Mouse (Mus musculus) stomach, embryonic 14.5 days (tissue): Measurements from ENCODE around the gene Nelfa. TPM values are rescaled to one million over a fixed set of nuclear protein-coding genes. Genes with fewer than 3 reads are reported as not detected.

Experiments used
- ATAC-seq: fragments of 200-750 bp; cut with Nextera tagmentation; 2 replicates; pipeline ENCODE4 v1.8.0; 2017; ENCODE audit warnings: low read depth, moderate TSS enrichment; ENCODE audit not compliant: insufficient number of reproducible peaks, insufficient read depth, low FRiP score
- H3K27ac ChIP-seq: fragments of 300-500 bp; sonication (generic); 2 replicates; pipeline ENCODE4 v1.5.1; 2014; ENCODE audit warnings: mild to moderate bottlenecking, low read length, moderate library complexity, mixed read lengths
- H3K27me3 ChIP-seq: fragments of 300-500 bp; sonication (generic); 2 replicates; pipeline ENCODE4 v1.6.1; 2014; ENCODE audit warnings: low read length, control low read depth, mixed read lengths; ENCODE audit not compliant: control insufficient read depth, insufficient read depth
- H3K36me3 ChIP-seq: fragments of 300-500 bp; sonication (generic); 2 replicates; pipeline ENCODE4 v1.6.1; 2014; ENCODE audit warnings: mild to moderate bottlenecking, control low read depth, low read length, moderate library complexity, mixed read lengths; ENCODE audit not compliant: control insufficient read depth, insufficient read depth
- H3K4me1 ChIP-seq: fragments of 300-500 bp; sonication (generic); 2 replicates; pipeline ENCODE4 v1.6.1; 2014; ENCODE audit warnings: low read length, control low read depth, mixed read lengths; ENCODE audit not compliant: control insufficient read depth, insufficient read depth
- H3K4me2 ChIP-seq: fragments of 300-500 bp; sonication (generic); replicated peaks from 2 replicates; pipeline ENCODE4 v1.6.1; 2014; ENCODE audit warnings: low read depth, low read length, control low read depth
- H3K4me3 ChIP-seq: fragments of 300-500 bp; sonication (generic); 2 replicates; pipeline ENCODE4 v1.5.1; 2014; ENCODE audit warnings: low read depth, low read length, control low read depth
- H3K9ac ChIP-seq: fragments of 300-500 bp; sonication (generic); replicated peaks from 2 replicates; pipeline ENCODE4 v1.6.1; 2014; ENCODE audit warnings: low read depth, mild to moderate bottlenecking, control low read depth, low read length, moderate library complexity, mixed read lengths
- H3K9me3 ChIP-seq: fragments of 300-500 bp; sonication (generic); 2 replicates; pipeline ENCODE4 v1.6.1; 2016; ENCODE audit warnings: low read depth, low read length, control low read depth; ENCODE audit not compliant: control insufficient read depth
- WGBS: fragments of 180-500 bp; shearing (Covaris S2); extraction: QIAGEN DNeasy Blood & Tissue Kit; methylation state at CpG from one replicate; pipeline ENCODE4 v1.1.7; 2014; 5-methylcytosine and 5-hydroxymethylcytosine counted together
- polyA plus RNA-seq: library from polyadenylated mRNA; unstranded; fragments of >200 nt; fragmentation: Nextera tagmentation; extraction: Ambion mirVana; gene quantifications from 2 replicates; pipeline ENCODE4 v1.2.1, GENCODE M21; 2014

The Nelfa gene
- polyA plus RNA-seq: 46.7 and 51.6 TPM in 2 replicates

GRCm38 (mm10) chr5:33936120-33936707 lies at the start of gene Nelfa:
Nelfa (minus strand) TSS chr5:33936413.
- Histone ChIP-seq H3K4me2 (peak within 1 kb of the TSS; percentile 65), H3K4me3 (peak within 1 kb of the TSS; percentile 95), H3K4me1 (peaks cover 13% of the 10 kb centered on the region; the same call in 1 of the 2 replicates), H3K27me3 (no peaks in the 10 kb centered on the region), H3K9me3 (peaks cover 5% of the 10 kb centered on the region; the same call in 1 of the 2 replicates), H3K27ac (peak within 1 kb of the TSS; percentile 91), H3K9ac (peak within 1 kb of the TSS; percentile 84), H3K36me3 (no peaks in the 10 kb centered on the region)
- peak; percentile 97 for ATAC-seq
- under 1% methylated on average over 61 of the region's 61 CpGs for WGBS

GRCm38 (mm10) chr5:33983309-33984121 lies 47.3 kb upstream of the Nelfa start, which contains the start of gene Gm1673:
Gm1673 (plus strand) TSS chr5:33983433.
- Histone ChIP-seq H3K36me3 (no peaks in the 10 kb centered on the region), H3K9ac (peak within 1 kb of the TSS; percentile 63), H3K4me3 (peak within 1 kb of the TSS; percentile 85), H3K4me1 (0 out of 2 replicates have a peak, but pooled peaks cover 15% of the 10 kb centered on the region), H3K4me2 (peak within 1 kb of the TSS; percentile 85), H3K9me3 (no peaks in the 10 kb centered on the region), H3K27ac (peak within 1 kb of the TSS; percentile 6; the same call in 1 of the 2 replicates), H3K27me3 (no peaks in the 10 kb centered on the region)
- peak; percentile 88 for ATAC-seq
- WGBS: under 1% methylated on average over 88 of the region's 88 CpGs

GRCm38 (mm10) chr5:33982731-33983259 lies 46.6 kb upstream of the Nelfa start:
- Histone ChIP-seq H3K27ac (peak overlapping the region; percentile 6; the same call in 1 of the 2 replicates), H3K4me1 (0 out of 2 replicates have a peak, but pooled peaks cover 15% of the 10 kb centered on the region), H3K9ac (peak overlapping the region; percentile 55), H3K36me3 (no peaks in the 10 kb centered on the region), H3K27me3 (no peaks in the 10 kb centered on the region), H3K9me3 (no peaks in the 10 kb centered on the region), H3K4me3 (peak overlapping the region; percentile 85), H3K4me2 (peak overlapping the region; percentile 85)
- 4% methylated on average over 26 of the region's 26 CpGs for WGBS
- ATAC-seq: peak; percentile 29; the same call in 1 of the 2 replicates

- H3K4me2 ChIP-seq: no peak overlapping the region
- ATAC-seq: no peak
- no peaks in the 10 kb centered on the region for H3K27me3 ChIP-seq
- H3K36me3 ChIP-seq: no peaks in the 10 kb centered on the region
- WGBS: 37% methylated on average over 3 of the region's 3 CpGs
- no peak overlapping the region for H3K4me3 ChIP-seq
- H3K9ac ChIP-seq: no peak overlapping the region
- no peaks in the 10 kb centered on the region for H3K9me3 ChIP-seq
- H3K4me1 ChIP-seq: no peaks in the 10 kb centered on the region
- no peak overlapping the region for H3K27ac ChIP-seq
Observed at GRCm38 (mm10) chr5:33976267-33976666, 40.1 kb upstream of the Nelfa start.

GRCm38 (mm10) chr5:33974736-33975135 lies 38.5 kb upstream of the Nelfa start:
- ATAC-seq: no peak
- Histone ChIP-seq H3K9ac (no peak overlapping the region), H3K4me2 (no peak overlapping the region), H3K27me3 (no peaks in the 10 kb centered on the region), H3K27ac (no peak overlapping the region), H3K4me1 (no peaks in the 10 kb centered on the region), H3K36me3 (no peaks in the 10 kb centered on the region), H3K9me3 (no peaks in the 10 kb centered on the region), H3K4me3 (no peak overlapping the region)
- WGBS: 47% methylated on average over 2 of the region's 2 CpGs

- Histone ChIP-seq H3K4me3 (no peak overlapping the region), H3K27ac (no peak overlapping the region), H3K36me3 (no peaks in the 10 kb centered on the region), H3K4me2 (no peak overlapping the region), H3K4me1 (no peaks in the 10 kb centered on the region), H3K9ac (no peak overlapping the region), H3K9me3 (0 out of 2 replicates have a peak, but pooled peaks cover 3% of the 10 kb centered on the region), H3K27me3 (no peaks in the 10 kb centered on the region)
- no peak for ATAC-seq
- WGBS: 63% methylated on average over 4 of the region's 4 CpGs
Observed at GRCm38 (mm10) chr5:33959382-33959781, 23.2 kb upstream of the Nelfa start.

- no peak overlapping the region for H3K4me2 ChIP-seq
- no peaks in the 10 kb centered on the region for H3K36me3 ChIP-seq
- no peak overlapping the region for H3K9ac ChIP-seq
- no peaks in the 10 kb centered on the region for H3K4me1 ChIP-seq
- whole genome bisulfite sequencing: 51% methylated on average over 4 of the region's 4 CpGs
- H3K4me3 ChIP-seq: no peak overlapping the region
- no peak for ATAC-seq
- H3K27me3 ChIP-seq: no peaks in the 10 kb centered on the region
- H3K27ac ChIP-seq: no peak overlapping the region
- peaks cover 9% of the 10 kb centered on the region; the same call in 1 of the 2 replicates for H3K9me3 ChIP-seq
Observed at GRCm38 (mm10) chr5:33955868-33956267, 19.7 kb upstream of the Nelfa start.

GRCm38 (mm10) chr5:33954354-33954753 lies 18.1 kb upstream of the Nelfa start:
- H3K4me1 ChIP-seq: no peaks in the 10 kb centered on the region
- no peak for ATAC-seq
- no peak overlapping the region for H3K4me3 ChIP-seq
- peaks cover 9% of the 10 kb centered on the region; the same call in 1 of the 2 replicates for H3K9me3 ChIP-seq
- H3K9ac ChIP-seq: no peak overlapping the region
- H3K27me3 ChIP-seq: no peaks in the 10 kb centered on the region
- H3K4me2 ChIP-seq: no peak overlapping the region
- WGBS: 42% methylated on average over 10 of the region's 10 CpGs
- H3K36me3 ChIP-seq: no peaks in the 10 kb centered on the region
- no peak overlapping the region for H3K27ac ChIP-seq
